In the genomic region with DNA sequence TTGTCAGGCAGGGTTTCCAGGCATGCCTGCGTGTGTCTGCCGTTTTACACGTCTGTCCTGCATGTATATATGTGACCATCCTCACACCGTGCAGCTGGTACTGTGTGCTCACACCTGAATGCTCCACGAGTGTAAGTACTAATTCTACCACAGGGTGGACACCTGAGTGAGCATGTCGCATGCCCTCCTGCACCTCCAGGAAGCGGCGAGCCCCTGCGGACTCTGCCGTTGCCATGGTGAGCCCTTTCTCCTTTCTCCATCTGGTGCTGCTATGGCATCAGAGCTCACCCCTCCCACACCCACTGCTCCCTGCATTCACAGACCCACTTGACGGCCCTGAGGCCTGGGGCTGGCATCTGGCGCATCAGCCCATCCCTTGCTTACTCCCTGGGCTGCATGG, we compare ENCODE assay signal across 10 mouse cellular contexts. TPM values are rescaled to one million over a fixed set of nuclear protein-coding genes. Genes with fewer than 3 reads are reported as not detected.
DNase-seq lines count a peak whose midpoint lies in the region; ATAC-seq and TF ChIP-seq lines count a peak whose summit lies in the region.
"Had no signal": no experiment of that assay in that cellular context is flagged by ENCODE, and none has a peak within 500 bp of the region (broad histone marks: within the 10 kb centered on the region; RNA-seq: fewer than 3 reads in every experiment).

No protein-coding gene starts in this region.

- H3K4me2 ChIP-seq in embryonic facial prominence, embryonic 13.5 days = no peak overlapping the region
- no peak overlapping the region for H3K4me2 ChIP-seq in intestine, postnatal 0 days (replicated peaks; ENCODE audit: low read depth)

- 66% methylated on average over 12 of the region's 12 CpGs for WGBS in embryonic facial prominence, embryonic 13.5 days
- 67% methylated on average over 12 of the region's 12 CpGs for WGBS in intestine, postnatal 0 days

- H3K9me3 ChIP-seq in embryonic facial prominence, embryonic 13.5 days = no peaks in the 10 kb centered on the region
- no peaks in the 10 kb centered on the region for H3K9me3 ChIP-seq in intestine, postnatal 0 days (ENCODE audit: control insufficient read depth)

- peak; percentile 23; the same call in 1 of the 2 replicates for TF ChIP-seq CTCF in intestine, postnatal 0 days (IDR thresholded peaks at IDR 0.05; ENCODE audit: low read depth)

- DNase-seq in left cerebral cortex, postnatal 4 days = peak; percentile 76
- DNase-seq in left cerebral cortex, adult 11 months (ENCODE audit: low spot score) = no peak
- peak; percentile 79 for DNase-seq in retina, postnatal 1 day
- no peak for DNase-seq in gastrocnemius, adult 8-10 months (ENCODE audit: low spot score in 2 of 2)
- DNase-seq in gastrocnemius, postnatal 25 days = no peak
- DNase-seq: adrenal gland, adult 2 months had no signal

- 0 out of 2 replicates have a peak overlapping the region, but pooled peaks have one; percentile 21 for H3K9ac ChIP-seq in embryonic facial prominence, embryonic 13.5 days
- H3K9ac ChIP-seq in intestine, postnatal 0 days (ENCODE audit: low read depth, low read length) = no peak overlapping the region

- H3K27me3 ChIP-seq in embryonic facial prominence, embryonic 13.5 days = no peaks in the 10 kb centered on the region
- no peaks in the 10 kb centered on the region for H3K27me3 ChIP-seq in intestine, postnatal 0 days (replicated peaks; ENCODE audit: control insufficient read depth, insufficient read depth, low read length)

- no peak for ATAC-seq in embryonic facial prominence, embryonic 13.5 days (ENCODE audit: insufficient number of reproducible peaks, insufficient read depth, low FRiP score, low TSS enrichment, low read depth)
- ATAC-seq in intestine, postnatal 0 days = peak; percentile 26; the same call in 1 of the 2 replicates
- no peak for ATAC-seq in CD4-positive, CD25-positive, alpha-beta regulatory T cell, adult 4 months

- no peak overlapping the region for H3K27ac ChIP-seq in embryonic facial prominence, embryonic 13.5 days
- no peak overlapping the region for H3K27ac ChIP-seq in intestine, postnatal 0 days (ENCODE audit: low read depth, low read length)

- intact Hi-C loops in left cerebral cortex, postnatal 4 days (cut with DNase I) = no loop called here

- H3K36me3 ChIP-seq in embryonic facial prominence, embryonic 13.5 days = no peaks in the 10 kb centered on the region
- no peaks in the 10 kb centered on the region for H3K36me3 ChIP-seq in intestine, postnatal 0 days (ENCODE audit: control insufficient read depth, insufficient read depth)

- no peak overlapping the region for H3K4me3 ChIP-seq in embryonic facial prominence, embryonic 13.5 days
- no peak overlapping the region for H3K4me3 ChIP-seq in intestine, postnatal 0 days (ENCODE audit: low read depth, low read length)
- H3K4me3 ChIP-seq: erythroblast, embryonic 14.5 days had no signal

- H3K4me1 ChIP-seq in embryonic facial prominence, embryonic 13.5 days = peaks cover 15% of the 10 kb centered on the region
- no peaks in the 10 kb centered on the region for H3K4me1 ChIP-seq in intestine, postnatal 0 days (replicated peaks; ENCODE audit: control insufficient read depth, insufficient read depth, low read length)

RNA-seq across cellular contexts. Expression of a gene that starts 24.1 kb away (rescaled TPM):
- total RNA-seq in left cerebral cortex, postnatal 4 days (2021) = 100 to 1,000 TPM; 111 to 114 TPM
- 3.6 and 3.7 TPM in 2 replicates for polyA plus RNA-seq in embryonic facial prominence, embryonic 13.5 days (2015; fragmentation: Nextera tagmentation; extraction: Ambion mirVana)
- 1.6 and 1.7 TPM in 2 replicates for polyA plus RNA-seq in intestine, postnatal 0 days (2015; fragmentation: Nextera tagmentation; extraction: Ambion mirVana)
- 1 to 10 TPM; 2.3 to 5.0 (median 3.1) TPM for total RNA-seq in gastrocnemius, adult 8-10 months (2022)
- 1 to 10 TPM; 4.8 to 4.9 TPM for total RNA-seq in gastrocnemius, postnatal 25 days (2021)
- polyA plus RNA-seq in CD4-positive, CD25-positive, alpha-beta regulatory T cell, adult 4 months (2017; shearing (Covaris generic)) = not detected

Comparison
In these comparisons a context has a peak if more than half of its experiments do, and no peak if none do; other contexts are left out.
1. DNase-seq: peak in left cerebral cortex, postnatal 4 days (single experiment) and retina, postnatal 1 day (single experiment); none in left cerebral cortex, adult 11 months (single experiment), gastrocnemius, adult 8-10 months (0 of 2) and gastrocnemius, postnatal 25 days (single experiment).
2. RNA of a gene that starts 24.1 kb away (total RNA-seq): 111 to 114 TPM in left cerebral cortex, postnatal 4 days; 4.8 to 4.9 TPM in gastrocnemius, postnatal 25 days and 2.3 to 5.0 TPM in gastrocnemius, adult 8-10 months; every median in the first group is over 10 times any median in the second.